Mouse (Mus musculus) heart, postnatal 0 days (tissue): ENCODE measurements at regions not wholly inside any gene's neighbourhood (a gene's known extent, or its start where the extent isn't known, plus 50 kb on each side); places are given as distances from the start of the nearest gene placed in this dataset.

ENCODE experiments used
- CTCF ChIP-seq: IDR thresholded peaks from 2 replicates; pipeline ENCODE4 v1.5.1; 2016; ENCODE audit warnings: antibody characterized with exemption, control low read depth, low read depth
- EP300 ChIP-seq: IDR thresholded peaks from 2 replicates; pipeline ENCODE4 v1.6.1; 2016; ENCODE audit warnings: antibody characterized with exemption, low read depth

GRCm38 (mm10) chr4:105352342-105352741 lies 195.2 kb downstream of the Plpp3 start:
- TF ChIP-seq CTCF (peak; percentile 11; the same call in 1 of the 2 replicates), EP300 (no peak)
